Mouse (Mus musculus) intestine, postnatal 0 days (tissue): ENCODE results near the gene Trmt44. TPM values are rescaled to one million over a fixed set of nuclear protein-coding genes. Genes with fewer than 3 reads are reported as not detected.
A peak's percentile ranks its signal among the peaks of the same experiment; 100 is the strongest.

ENCODE experiments used
- ATAC-seq: fragments of 200-750 bp; cut with Nextera tagmentation; 2 replicates; pipeline ENCODE4 v1.8.0; 2017; ENCODE audit warnings: mild to moderate bottlenecking, moderate TSS enrichment, moderate library complexity
- H3K27ac ChIP-seq: fragments of 300-500 bp; sonication (generic); 2 replicates; pipeline ENCODE4 v1.5.1; 2014; ENCODE audit warnings: mild to moderate bottlenecking, low read depth, low read length, moderate library complexity
- H3K27me3 ChIP-seq: fragments of 300-500 bp; sonication (generic); replicated peaks from 2 replicates; pipeline ENCODE4 v1.6.1; 2014; ENCODE audit warnings: low read length, mixed read lengths; ENCODE audit not compliant: control insufficient read depth, insufficient read depth
- H3K36me3 ChIP-seq: fragments of 300-500 bp; sonication (generic); 2 replicates; pipeline ENCODE4 v1.6.1; 2014; ENCODE audit warnings: mild to moderate bottlenecking, moderate library complexity; ENCODE audit not compliant: control insufficient read depth, insufficient read depth
- H3K4me1 ChIP-seq: fragments of 300-500 bp; sonication (generic); replicated peaks from 2 replicates; pipeline ENCODE4 v1.6.1; 2014; ENCODE audit warnings: antibody characterized with exemption, low read length, mixed read lengths; ENCODE audit not compliant: control insufficient read depth, insufficient read depth
- H3K4me2 ChIP-seq: fragments of 300-500 bp; sonication (generic); replicated peaks from 2 replicates; pipeline ENCODE4 v1.6.1; 2014; ENCODE audit warnings: low read depth, mild to moderate bottlenecking, moderate library complexity
- H3K4me3 ChIP-seq: fragments of 300-500 bp; sonication (generic); 2 replicates; pipeline ENCODE4 v1.5.1; 2014; ENCODE audit warnings: low read depth, low read length
- H3K9ac ChIP-seq: fragments of 300-500 bp; sonication (generic); 2 replicates; pipeline ENCODE4 v1.6.1; 2014; ENCODE audit warnings: mild to moderate bottlenecking, low read depth, low read length
- H3K9me3 ChIP-seq: fragments of 300-500 bp; sonication (generic); 2 replicates; pipeline ENCODE4 v1.6.1; 2016; ENCODE audit warnings: mixed run types; ENCODE audit not compliant: control insufficient read depth
- CTCF ChIP-seq: sonication (generic); IDR thresholded peaks from 2 replicates; pipeline ENCODE4 v1.5.1; 2016; ENCODE audit warnings: low read depth, mild to moderate bottlenecking, control low read depth, antibody characterized with exemption, moderate library complexity
- WGBS: fragments of 180-500 bp; shearing (Covaris S2); extraction: QIAGEN DNeasy Blood & Tissue Kit; methylation state at CpG from one replicate; pipeline ENCODE4 v1.1.7; 2014; 5-methylcytosine and 5-hydroxymethylcytosine counted together
- polyA plus RNA-seq: library from polyadenylated mRNA; unstranded; fragments of >200 nt; fragmentation: Nextera tagmentation; extraction: Ambion mirVana; gene quantifications from 2 replicates; pipeline ENCODE4 v1.2.1, GENCODE M21; 2015

Gene Trmt44
- polyA plus RNA-seq, 1 experiment from 2014 or later, result 3.6 TPM

DNA sequence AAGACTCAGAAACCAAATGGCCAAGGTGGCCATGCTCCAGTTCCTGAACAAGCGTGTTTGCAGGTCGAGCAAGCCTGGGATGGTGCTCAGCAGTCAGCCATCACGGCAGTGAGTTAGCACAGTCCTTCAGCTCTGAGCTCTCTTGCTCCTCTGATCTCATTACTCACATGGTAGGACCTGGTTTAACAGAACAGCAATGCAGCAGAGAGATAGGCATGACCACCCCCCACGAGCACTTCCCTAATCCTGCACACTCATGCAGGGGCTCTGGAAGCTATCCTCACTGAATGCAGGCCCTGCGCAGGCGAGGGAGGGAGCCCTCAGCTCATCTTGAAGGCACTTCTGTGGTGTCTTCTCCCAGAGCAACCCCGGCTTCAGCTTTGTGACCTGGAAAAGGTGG is 18.5 kb downstream of the Trmt44 start:
- 89% methylated on average over 7 of the region's 7 CpGs for WGBS
- TF ChIP-seq CTCF, result no peak
- H3K27ac ChIP-seq, result no peak overlapping the region

DNA sequence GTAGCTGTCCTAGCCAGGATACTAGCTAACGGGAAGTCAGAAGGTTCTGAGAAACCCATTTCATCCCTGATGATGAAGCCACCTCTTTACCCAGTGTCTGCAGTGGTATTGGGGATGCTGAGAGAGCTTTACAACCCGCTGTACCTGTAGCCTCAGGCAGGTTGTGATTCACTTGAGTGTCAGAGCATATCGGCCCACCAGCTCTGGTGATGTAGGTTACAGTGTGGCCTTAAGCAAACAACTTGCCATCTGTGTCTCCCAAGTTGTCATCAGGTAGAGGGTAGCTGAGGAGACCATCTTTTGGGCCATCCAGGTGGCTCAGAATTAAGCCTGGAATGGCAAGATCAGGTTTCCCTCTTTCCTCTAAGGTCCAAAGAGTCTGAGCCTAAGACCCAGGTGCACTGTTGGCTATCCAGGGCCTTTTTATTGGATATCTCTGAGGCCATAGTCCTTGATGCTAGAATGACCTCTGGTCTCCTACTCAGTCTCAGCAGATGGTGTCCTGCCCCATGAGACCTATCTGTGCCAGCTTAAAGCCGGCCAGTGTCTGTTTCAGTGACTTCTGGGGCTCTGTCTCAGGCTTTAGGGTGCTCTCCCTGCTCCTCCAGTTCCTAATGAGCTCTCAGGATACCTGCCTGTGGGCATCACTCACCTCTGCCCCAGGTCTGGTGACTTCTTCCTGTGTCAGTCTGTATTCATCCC is 21.9 kb downstream of the Trmt44 start:
- Histone ChIP-seq H3K4me3 (no peak overlapping the region), H3K27me3 (no peaks in the 10 kb centered on the region), H3K4me2 (no peak overlapping the region), H3K9me3 (no peaks in the 10 kb centered on the region), H3K4me1 (no peaks in the 10 kb centered on the region; the same call in 1 of the 2 replicates), H3K36me3 (peaks cover 18% of the 10 kb centered on the region; the same call in 1 of the 2 replicates), H3K9ac (no peak overlapping the region), H3K27ac (no peak overlapping the region)
- ATAC-seq, result no peak
- WGBS, result 87% methylated on average over 4 of the region's 4 CpGs
- no peak for TF ChIP-seq CTCF

More for the DNA sequence above, 18.5 kb downstream of the Trmt44 start:
- H3K27me3 ChIP-seq, result no peaks in the 10 kb centered on the region
- H3K4me2 ChIP-seq, result no peak overlapping the region
- H3K4me1 ChIP-seq, result no peaks in the 10 kb centered on the region; the same call in 1 of the 2 replicates
- H3K9ac ChIP-seq, result no peak overlapping the region
- H3K4me3 ChIP-seq, result no peak overlapping the region
- H3K36me3 ChIP-seq, result peaks cover 39% of the 10 kb centered on the region
- no peak for ATAC-seq
- no peaks in the 10 kb centered on the region for H3K9me3 ChIP-seq

DNA sequence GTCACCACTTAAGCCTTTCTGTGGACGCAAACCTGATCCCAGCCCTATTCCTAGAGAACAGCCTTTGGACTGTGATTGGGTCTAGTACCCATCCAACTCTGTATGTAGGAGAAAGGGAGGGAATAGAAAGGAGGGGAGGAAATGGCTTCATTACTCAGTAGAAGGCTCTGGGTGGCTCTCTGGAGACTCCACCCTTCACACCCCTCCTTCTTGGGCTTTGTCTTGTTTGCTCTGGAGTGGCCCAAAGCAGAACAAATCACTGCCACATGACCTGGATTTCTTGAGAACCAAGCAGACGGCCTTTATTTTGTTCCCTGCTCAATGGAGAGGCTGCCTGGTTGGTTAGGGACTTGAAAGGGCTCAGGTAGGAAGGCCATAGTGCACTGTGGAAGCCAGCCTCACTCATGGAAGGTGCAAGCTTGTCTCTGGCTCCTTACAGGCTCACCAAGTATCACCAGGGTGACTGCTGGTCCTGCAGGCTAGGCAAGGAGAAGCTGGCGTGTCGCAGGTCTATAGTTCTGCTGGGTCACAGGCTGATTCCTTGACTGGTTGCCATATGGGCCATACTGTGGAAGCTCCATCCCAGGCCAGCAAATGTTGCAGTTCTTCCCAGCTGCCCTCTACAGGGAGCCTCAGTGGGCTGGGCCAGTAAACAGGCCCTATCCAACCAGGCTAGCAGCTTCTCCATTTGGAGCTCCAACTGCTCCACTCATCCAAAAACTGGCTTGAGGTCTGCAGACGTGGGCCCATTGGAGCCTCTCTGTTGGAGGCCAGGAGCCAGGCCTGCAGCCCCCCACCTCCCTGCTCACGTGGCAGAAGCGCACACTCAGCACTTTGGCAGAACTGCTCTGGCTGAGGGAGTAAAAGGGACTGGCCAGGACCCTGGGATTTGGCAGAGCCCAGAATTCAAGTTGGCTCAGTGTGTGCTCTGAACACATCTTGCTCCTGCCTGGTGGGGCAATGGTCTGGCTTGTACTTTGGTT is 22.7 kb downstream of the Trmt44 start:
- Histone ChIP-seq H3K9ac (no peak overlapping the region), H3K9me3 (no peaks in the 10 kb centered on the region), H3K27me3 (no peaks in the 10 kb centered on the region), H3K36me3 (peaks cover 10% of the 10 kb centered on the region; the same call in 1 of the 2 replicates), H3K4me1 (no peaks in the 10 kb centered on the region; the same call in 1 of the 2 replicates), H3K27ac (no peak overlapping the region), H3K4me3 (no peak overlapping the region), H3K4me2 (no peak overlapping the region)
- TF ChIP-seq CTCF, result no peak
- WGBS, result 42% methylated on average over 7 of the region's 7 CpGs
- ATAC-seq, result peak; percentile 62

DNA sequence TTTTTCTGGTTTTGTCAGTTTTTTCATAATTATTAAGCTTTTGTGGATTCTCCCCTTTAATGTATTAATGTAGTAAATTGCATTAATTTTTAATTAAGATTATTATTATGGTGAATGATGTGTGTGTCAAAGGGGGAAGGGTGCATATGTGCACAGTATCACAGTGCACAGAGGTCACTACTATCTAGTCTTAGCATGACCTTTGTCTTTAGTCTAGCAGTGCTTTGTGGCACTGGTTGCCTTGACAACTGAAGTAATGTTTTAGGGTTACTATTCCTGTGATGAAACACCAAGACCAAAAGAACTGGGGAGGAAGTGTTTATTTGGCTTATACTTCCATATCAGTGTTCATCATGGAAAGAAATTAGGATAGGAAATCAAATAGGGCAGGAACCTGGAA is 28.7 kb downstream of the Trmt44 start:
- no peak for ATAC-seq
- Histone ChIP-seq H3K36me3 (no peaks in the 10 kb centered on the region), H3K27ac (no peak overlapping the region), H3K4me1 (no peaks in the 10 kb centered on the region), H3K9ac (no peak overlapping the region), H3K4me2 (no peak overlapping the region), H3K9me3 (no peaks in the 10 kb centered on the region), H3K4me3 (no peak overlapping the region), H3K27me3 (no peaks in the 10 kb centered on the region)
- TF ChIP-seq CTCF, result no peak

DNA sequence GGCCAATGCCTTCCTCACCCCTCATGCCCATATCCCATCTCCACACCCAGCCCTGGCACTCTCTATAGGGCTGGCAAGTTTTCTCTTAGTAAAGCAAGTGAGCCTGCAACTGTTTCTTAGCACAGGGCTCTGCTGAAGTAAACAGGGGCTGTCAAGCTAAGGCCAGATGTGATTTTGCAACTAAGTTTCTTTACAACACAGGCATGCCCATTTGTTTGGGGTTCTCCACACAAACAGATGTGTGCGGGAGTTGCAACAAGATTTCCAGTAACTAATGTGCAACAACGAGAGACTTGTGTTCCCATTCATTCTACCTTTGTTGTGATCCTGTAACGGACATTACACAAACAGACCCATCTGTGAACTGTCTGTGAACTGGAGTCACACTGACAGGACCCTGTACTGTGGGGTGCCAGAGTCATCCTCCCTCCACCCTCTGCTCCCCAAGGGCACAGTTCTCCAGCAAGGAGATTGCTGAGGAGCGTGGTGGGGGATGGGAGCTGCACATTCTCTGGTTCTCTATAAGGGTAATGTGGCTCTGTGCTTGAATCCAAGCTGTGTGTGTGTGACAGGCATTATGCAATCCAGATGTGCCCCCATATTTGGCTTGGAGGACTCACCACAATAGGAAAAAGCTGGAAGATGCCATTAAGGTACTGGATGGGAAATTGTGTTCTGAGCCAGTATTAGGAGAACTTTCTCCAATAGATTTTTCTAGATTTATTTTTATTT is 33.6 kb downstream of the Trmt44 start:
- no peaks in the 10 kb centered on the region; the same call in 1 of the 2 replicates for H3K27me3 ChIP-seq
- TF ChIP-seq CTCF, result no peak
- H3K4me2 ChIP-seq, result no peak overlapping the region
- H3K36me3 ChIP-seq, result no peaks in the 10 kb centered on the region
- WGBS, result 73% methylated on average over 4 of the region's 4 CpGs
- 0 out of 2 replicates have a peak, but pooled peaks cover 3% of the 10 kb centered on the region for H3K4me1 ChIP-seq
- no peak overlapping the region for H3K9ac ChIP-seq
- H3K9me3 ChIP-seq, result no peaks in the 10 kb centered on the region
- no peak for ATAC-seq
- no peak overlapping the region for H3K27ac ChIP-seq
- no peak overlapping the region for H3K4me3 ChIP-seq
